Mouse (Mus musculus) right cerebral cortex, postnatal 36 days (tissue): ENCODE data around the gene Phb2.

Experiments used
- DNase-seq, 2 experiments: peaks; one replicate each; pipeline ENCODE4 v3.0.0; 2022; ENCODE audit warnings: low spot score in 2 of 2, mixed read lengths in 1 of 2

The Phb2 gene

DNA sequence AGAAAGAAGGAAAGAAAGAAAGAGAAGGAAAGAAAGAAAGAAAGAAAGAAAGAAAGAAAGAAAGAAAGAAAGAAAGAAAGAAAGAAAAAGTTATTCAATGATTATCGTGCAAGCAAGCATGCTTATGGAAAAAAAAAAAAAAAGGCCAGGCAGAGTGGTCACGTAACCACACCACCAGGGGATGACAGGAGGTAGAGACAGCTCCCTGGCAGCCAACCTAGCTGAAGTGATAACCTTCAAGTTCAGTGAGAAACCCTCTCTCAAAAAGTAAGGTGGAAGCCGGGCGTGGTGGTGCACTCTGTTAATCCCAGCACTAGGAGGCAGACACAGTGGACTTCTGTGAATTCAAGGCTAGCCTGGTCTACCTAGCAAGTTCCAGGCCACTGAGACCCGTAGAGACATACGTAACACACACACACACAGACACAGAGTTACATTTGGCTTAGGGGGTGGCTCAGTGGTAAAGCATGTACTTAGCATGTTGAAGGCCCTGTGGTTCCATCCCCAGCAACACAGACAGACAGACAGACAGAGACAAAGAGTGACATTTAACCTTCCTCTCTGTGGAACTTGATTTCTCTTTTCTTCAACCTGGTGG lies 10.8 kb downstream of the Phb2 start:
- DNase-seq = no peak

DNA sequence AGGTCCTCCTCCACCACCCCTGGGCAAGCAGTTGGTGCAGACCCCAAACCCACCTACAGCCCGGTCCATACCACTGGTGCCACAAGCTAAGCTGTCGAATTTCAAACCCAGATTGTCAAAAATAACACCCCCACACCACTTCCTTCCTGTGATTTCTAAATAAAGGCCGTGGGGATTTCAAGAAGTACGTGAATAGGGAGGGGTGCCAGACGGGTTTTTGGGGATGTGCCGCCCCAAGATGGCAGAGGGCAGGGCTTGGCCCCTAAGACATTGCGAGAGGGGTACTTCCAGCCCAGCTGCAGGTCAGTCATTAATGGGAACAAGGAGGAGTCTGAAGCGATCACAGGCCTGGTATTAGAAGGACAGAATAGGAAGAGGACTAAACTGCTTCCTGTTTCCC lies 11.4 kb downstream of the Phb2 start:
- DNase-seq = no peak

- no peak for DNase-seq
Measured at GRCm38 (mm10) chr6:124724472-124724871, 12.3 kb downstream of the Phb2 start.

DNA sequence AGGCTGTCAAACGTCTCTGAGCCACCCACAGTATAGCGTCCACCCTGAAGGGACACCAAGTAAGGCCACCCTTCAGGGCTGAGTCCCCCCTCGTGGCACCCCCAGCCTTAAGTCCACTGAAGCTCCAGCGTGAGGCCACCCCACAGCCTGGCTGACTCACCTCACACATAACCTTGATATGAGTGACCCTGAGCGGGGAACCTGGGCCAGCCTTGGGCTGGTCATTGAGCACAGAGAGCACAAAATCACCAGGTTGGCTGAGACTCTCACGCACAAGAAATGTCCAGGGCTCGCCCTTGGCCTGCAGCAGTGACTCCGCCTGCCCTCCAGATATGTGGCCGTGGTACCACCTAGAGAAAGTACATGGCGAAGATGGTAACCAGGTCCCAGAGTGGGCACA lies 16.5 kb downstream of the Phb2 start:
- DNase-seq = no peak

- DNase-seq = no peak
Measured at GRCm38 (mm10) chr6:124729850-124730705, 17.9 kb downstream of the Phb2 start.

GRCm38 (mm10) chr6:124731038-124731437 lies 18.9 kb downstream of the Phb2 start:
- DNase-seq = no peak

DNA sequence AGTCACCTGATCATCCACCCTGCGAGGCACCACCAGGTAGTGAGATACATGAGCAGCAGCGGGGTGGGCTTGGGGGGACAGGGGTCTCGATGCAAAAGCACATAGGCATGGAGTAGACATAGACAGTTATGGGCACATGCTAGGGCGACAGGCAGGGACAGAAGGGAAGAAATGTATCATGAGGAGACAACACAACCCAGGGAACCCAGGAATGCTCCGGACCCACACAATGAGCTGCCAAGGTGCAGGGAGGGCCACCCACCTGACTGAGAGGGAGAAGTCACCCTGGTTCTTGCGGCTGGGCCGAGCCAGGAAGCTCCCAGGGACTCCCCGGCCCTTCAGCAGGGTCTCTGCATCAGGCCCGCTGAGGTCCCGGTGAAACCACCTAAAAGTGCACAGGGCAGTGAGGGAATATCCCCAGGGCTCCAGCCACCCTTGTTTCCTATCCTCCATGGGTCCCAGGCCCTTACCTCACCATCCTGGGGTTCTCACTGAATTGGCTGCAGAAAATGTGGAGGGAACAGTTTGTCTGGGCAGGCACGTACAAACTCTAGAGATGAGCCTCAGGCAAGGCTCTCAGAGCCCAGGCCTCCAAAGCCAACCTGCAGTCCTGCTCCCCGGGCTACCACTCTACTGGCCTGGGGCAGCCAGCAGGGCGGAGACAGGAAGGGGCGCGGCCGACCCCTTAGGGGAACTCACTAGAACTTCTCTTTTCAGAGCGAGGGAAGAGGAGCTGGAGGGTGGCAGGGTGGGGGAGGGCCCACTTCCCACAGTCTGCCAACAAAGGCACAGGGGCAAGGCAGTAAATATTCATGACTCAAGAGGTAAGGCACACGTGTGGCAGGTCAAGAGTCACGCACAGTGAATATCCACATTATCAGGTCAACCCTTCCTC lies 20.6 kb downstream of the Phb2 start:
- DNase-seq = no peak

GRCm38 (mm10) chr6:124734417-124734816 lies 22.3 kb downstream of the Phb2 start:
- DNase-seq = no peak

DNA sequence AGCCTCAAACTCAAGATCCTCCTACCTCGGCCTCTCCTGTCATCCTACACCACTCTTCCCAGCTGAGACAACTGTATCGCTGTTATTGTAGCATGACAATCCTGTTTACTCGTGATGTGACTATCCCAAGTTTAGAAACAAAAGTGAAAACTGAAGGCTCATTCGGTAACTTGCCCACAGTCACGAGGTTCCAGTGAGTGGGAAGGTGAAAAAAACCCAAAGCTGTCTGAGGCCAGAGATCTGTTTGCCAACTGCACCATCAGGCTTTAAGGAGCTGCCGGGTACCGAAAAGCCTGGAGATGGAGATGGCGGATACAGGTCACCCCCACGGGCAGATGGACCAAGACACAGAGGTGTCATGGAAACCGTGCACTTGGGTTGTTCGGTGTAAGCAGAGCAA lies 24.9 kb downstream of the Phb2 start:
- no peak for DNase-seq

DNA sequence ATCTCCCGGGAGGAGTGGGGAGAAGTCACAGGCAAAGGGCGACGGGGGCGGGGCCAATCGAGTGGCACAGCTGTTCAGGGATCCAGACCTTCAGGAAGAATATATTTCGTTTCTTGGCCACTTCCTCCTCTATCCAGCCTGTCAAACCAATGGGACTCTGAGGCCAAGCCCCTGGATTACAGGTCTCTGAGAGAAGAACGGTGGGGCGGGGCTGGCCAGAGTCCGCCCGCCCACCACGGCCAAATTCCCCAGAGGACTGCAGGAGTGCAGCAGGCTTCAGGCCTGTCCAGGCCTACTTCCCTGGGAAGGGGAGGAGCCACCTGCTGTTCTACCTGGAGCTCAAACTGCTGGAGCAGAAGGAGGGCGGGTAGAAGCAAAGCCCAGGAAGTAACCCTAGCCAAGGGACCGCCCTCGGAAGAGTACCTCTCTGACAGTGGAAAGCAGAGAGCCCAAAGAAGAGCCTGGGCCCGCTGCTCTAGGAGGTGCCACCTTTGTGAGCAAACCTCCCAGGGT lies 26.4 kb downstream of the Phb2 start, which contains the start of gene Ptpn6:
Gene Ptpn6, minus strand, starts transcription at position 204 of the 513 bp plus-strand sequence.
- no peak for DNase-seq

- no peak for DNase-seq
Measured at GRCm38 (mm10) chr6:124739231-124739796, 27.2 kb downstream of the Phb2 start.

GRCm38 (mm10) chr6:124740211-124740887 lies 28.2 kb downstream of the Phb2 start:
- DNase-seq = peak in 1 of 2 experiments; percentile 63

- peak; percentile 83 to 90 for DNase-seq
Measured at GRCm38 (mm10) chr6:124740888-124741761, 29.0 kb downstream of the Phb2 start, which contains the start of gene Grcc10. TSS of gene Grcc10 (minus strand) at chr6:124741374.

DNA sequence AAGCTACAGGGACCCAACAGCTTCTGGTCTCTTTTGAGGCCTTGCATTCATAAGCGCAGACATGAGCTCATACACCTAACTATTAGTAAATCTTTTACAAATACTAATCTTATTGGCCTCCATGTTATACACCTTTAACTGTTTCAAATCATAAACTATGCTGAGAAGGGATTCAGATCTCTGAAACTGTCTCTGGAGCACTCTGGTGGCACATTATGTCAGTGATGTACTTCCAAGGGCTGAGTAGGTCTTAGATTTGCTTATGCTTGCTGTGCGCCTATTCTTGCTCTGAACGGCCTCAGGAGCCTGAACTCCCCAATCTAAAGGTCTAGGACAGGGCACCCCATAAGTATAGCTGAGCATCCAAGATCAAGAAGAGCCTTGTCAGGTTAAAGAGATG lies 29.7 kb downstream of the Phb2 start:
- no peak for DNase-seq

GRCm38 (mm10) chr6:124742839-124743514 lies 30.8 kb downstream of the Phb2 start:
- no peak for DNase-seq

GRCm38 (mm10) chr6:124743647-124744046 lies 31.5 kb downstream of the Phb2 start:
- DNase-seq = no peak

- DNase-seq = no peak
Measured at GRCm38 (mm10) chr6:124744755-124745321, 32.7 kb downstream of the Phb2 start.

DNA sequence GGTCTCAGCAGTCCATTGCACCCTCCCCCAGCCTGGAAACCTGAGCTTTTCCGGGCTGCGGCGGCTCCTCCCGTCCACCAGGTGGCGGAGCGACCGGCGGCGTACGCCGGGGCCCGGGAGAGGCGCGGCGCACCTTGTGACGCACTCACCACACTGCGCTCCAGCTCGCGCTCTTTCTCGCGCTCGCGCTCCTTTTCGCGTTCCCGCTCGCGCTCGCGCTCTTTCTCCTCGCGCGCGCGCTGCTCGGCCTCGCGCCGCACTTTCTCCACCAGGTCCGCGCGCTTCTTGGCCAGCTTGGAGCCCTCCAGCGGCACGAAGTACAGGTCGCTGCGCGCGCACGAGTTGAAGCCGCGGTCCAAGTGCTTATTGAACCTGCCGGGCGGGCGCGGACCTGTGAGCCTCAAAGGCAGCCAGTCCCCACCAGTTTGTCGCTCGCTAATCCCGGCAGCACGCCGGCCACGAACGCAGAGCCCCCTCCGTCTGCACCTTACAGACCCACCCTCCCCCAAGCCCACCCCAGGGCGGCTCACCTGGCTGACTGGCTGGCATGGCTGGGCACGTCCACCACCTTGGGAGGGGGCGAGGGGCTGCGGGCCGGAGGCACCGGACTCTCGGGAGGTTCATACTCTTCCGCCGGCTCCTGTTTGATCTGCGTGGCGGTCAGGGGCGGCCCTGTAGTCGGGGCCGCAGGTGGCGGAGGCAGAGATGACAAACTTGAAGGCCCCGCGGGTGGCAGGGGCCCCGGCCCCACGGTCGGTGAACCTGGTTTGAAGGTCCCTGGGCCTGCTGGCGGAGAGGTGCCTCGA lies 33.6 kb downstream of the Phb2 start:
- DNase-seq = peak; percentile 91 to 92
